Mouse (Mus musculus) kidney, embryonic 14.5 days (tissue): ENCODE results near the gene Pla2g2f. TPM values are rescaled to one million over a fixed set of nuclear protein-coding genes. Genes with fewer than 3 reads are reported as not detected.
A peak's percentile ranks its signal among the peaks of the same experiment; 100 is the strongest.

ENCODE experiments used
- ATAC-seq: fragments of 200-750 bp; cut with Nextera tagmentation; 2 replicates; pipeline ENCODE4 v1.8.0; 2017; ENCODE audit warnings: moderate number of reproducible peaks, mild to moderate bottlenecking, moderate TSS enrichment, moderate library complexity; ENCODE audit not compliant: low FRiP score, low TSS enrichment
- H3K27ac ChIP-seq: fragments of 300-500 bp; sonication (generic); 2 replicates; pipeline ENCODE4 v1.5.1; 2014; ENCODE audit warnings: low read depth, mild to moderate bottlenecking, low read length, moderate library complexity, mixed read lengths
- H3K27me3 ChIP-seq: fragments of 300-500 bp; sonication (generic); 2 replicates; pipeline ENCODE4 v1.6.1; 2014; ENCODE audit warnings: mild to moderate bottlenecking, low read length; ENCODE audit not compliant: control insufficient read depth, insufficient read depth
- H3K36me3 ChIP-seq: fragments of 300-500 bp; sonication (generic); 2 replicates; pipeline ENCODE4 v1.6.1; 2014; ENCODE audit warnings: low read length, mixed read lengths; ENCODE audit not compliant: control insufficient read depth, insufficient read depth
- H3K4me1 ChIP-seq: fragments of 300-500 bp; sonication (generic); 2 replicates; pipeline ENCODE4 v1.6.1; 2014; ENCODE audit warnings: low read length, mixed read lengths; ENCODE audit not compliant: control insufficient read depth, insufficient read depth
- H3K4me2 ChIP-seq: fragments of 300-500 bp; sonication (generic); replicated peaks from 2 replicates; pipeline ENCODE4 v1.6.1; 2014; ENCODE audit warnings: low read depth, mild to moderate bottlenecking, low read length
- H3K4me3 ChIP-seq: fragments of 300-500 bp; sonication (generic); 2 replicates; pipeline ENCODE4 v1.5.1; 2014; ENCODE audit warnings: mild to moderate bottlenecking, low read length
- H3K9ac ChIP-seq: fragments of 300-500 bp; sonication (generic); 2 replicates; pipeline ENCODE4 v1.6.1; 2014; ENCODE audit warnings: low read depth, mild to moderate bottlenecking, low read length, moderate library complexity
- H3K9me3 ChIP-seq: fragments of 300-500 bp; sonication (generic); 2 replicates; pipeline ENCODE4 v1.6.1; 2016; ENCODE audit warnings: low read length; ENCODE audit not compliant: control insufficient read depth
- WGBS: fragments of 180-500 bp; shearing (Covaris S2); extraction: QIAGEN DNeasy Blood & Tissue Kit; methylation state at CpG from one replicate; pipeline ENCODE4 v1.1.7; 2014; 5-methylcytosine and 5-hydroxymethylcytosine counted together
- polyA plus RNA-seq: library from polyadenylated mRNA; unstranded; fragments of >200 nt; fragmentation: Nextera tagmentation; extraction: Ambion mirVana; gene quantifications from 2 replicates; pipeline ENCODE4 v1.2.1, GENCODE M21; 2014

Gene Pla2g2f
- polyA plus RNA-seq, 1 experiment from 2014 or later, result not detected

GRCm38 (mm10) chr4:138714186-138714585 lies 43.2 kb downstream of the Pla2g2f start:
- ATAC-seq, result no peak
- Histone ChIP-seq H3K9me3 (no peaks in the 10 kb centered on the region), H3K4me2 (no peak overlapping the region), H3K27ac (no peak overlapping the region), H3K9ac (no peak overlapping the region), H3K4me3 (no peak overlapping the region), H3K4me1 (no peaks in the 10 kb centered on the region), H3K27me3 (no peaks in the 10 kb centered on the region), H3K36me3 (no peaks in the 10 kb centered on the region)
- 80% methylated on average over 1 of the region's 1 CpGs for WGBS

GRCm38 (mm10) chr4:138712621-138713020 lies 44.8 kb downstream of the Pla2g2f start:
- WGBS, result 60% methylated on average over 8 of the region's 8 CpGs
- no peaks in the 10 kb centered on the region for H3K9me3 ChIP-seq
- H3K4me2 ChIP-seq, result no peak overlapping the region
- H3K4me3 ChIP-seq, result no peak overlapping the region
- H3K4me1 ChIP-seq, result no peaks in the 10 kb centered on the region
- ATAC-seq, result no peak
- no peaks in the 10 kb centered on the region for H3K27me3 ChIP-seq
- H3K27ac ChIP-seq, result no peak overlapping the region
- no peaks in the 10 kb centered on the region for H3K36me3 ChIP-seq
- no peak overlapping the region for H3K9ac ChIP-seq

- Histone ChIP-seq H3K9me3 (no peaks in the 10 kb centered on the region), H3K9ac (no peak overlapping the region), H3K27me3 (no peaks in the 10 kb centered on the region), H3K4me2 (no peak overlapping the region), H3K4me1 (no peaks in the 10 kb centered on the region), H3K36me3 (no peaks in the 10 kb centered on the region), H3K27ac (no peak overlapping the region), H3K4me3 (no peak overlapping the region)
- WGBS, result 43% methylated on average over 11 of the region's 11 CpGs
- ATAC-seq, result no peak
Measured at GRCm38 (mm10) chr4:138712096-138712495, 45.3 kb downstream of the Pla2g2f start.

- ATAC-seq, result no peak
- H3K9me3 ChIP-seq, result no peaks in the 10 kb centered on the region
- H3K9ac ChIP-seq, result no peak overlapping the region
- no peaks in the 10 kb centered on the region for H3K4me1 ChIP-seq
- no peaks in the 10 kb centered on the region for H3K36me3 ChIP-seq
- no peak overlapping the region for H3K4me3 ChIP-seq
- WGBS, result 54% methylated on average over 17 of the region's 17 CpGs
- H3K4me2 ChIP-seq, result no peak overlapping the region
- no peaks in the 10 kb centered on the region for H3K27me3 ChIP-seq
- no peak overlapping the region for H3K27ac ChIP-seq
Measured at GRCm38 (mm10) chr4:138711051-138711820, 46.2 kb downstream of the Pla2g2f start.

GRCm38 (mm10) chr4:138710633-138711032 lies 46.8 kb downstream of the Pla2g2f start:
- WGBS, result 82% methylated on average over 11 of the region's 11 CpGs
- no peak overlapping the region for H3K9ac ChIP-seq
- H3K36me3 ChIP-seq, result no peaks in the 10 kb centered on the region
- no peaks in the 10 kb centered on the region for H3K27me3 ChIP-seq
- no peaks in the 10 kb centered on the region for H3K4me1 ChIP-seq
- no peak overlapping the region for H3K27ac ChIP-seq
- no peak overlapping the region for H3K4me2 ChIP-seq
- no peak for ATAC-seq
- H3K4me3 ChIP-seq, result no peak overlapping the region
- H3K9me3 ChIP-seq, result no peaks in the 10 kb centered on the region

- Histone ChIP-seq H3K4me3 (no peak overlapping the region), H3K9me3 (no peaks in the 10 kb centered on the region), H3K4me1 (no peaks in the 10 kb centered on the region), H3K27ac (no peak overlapping the region), H3K4me2 (no peak overlapping the region), H3K27me3 (no peaks in the 10 kb centered on the region), H3K9ac (no peak overlapping the region), H3K36me3 (no peaks in the 10 kb centered on the region)
- WGBS, result 71% methylated on average over 7 of the region's 7 CpGs
- ATAC-seq, result no peak
Measured at GRCm38 (mm10) chr4:138709944-138710343, 47.5 kb downstream of the Pla2g2f start.

- Histone ChIP-seq H3K27ac (no peak overlapping the region), H3K36me3 (no peaks in the 10 kb centered on the region), H3K4me3 (no peak overlapping the region), H3K9me3 (no peaks in the 10 kb centered on the region), H3K9ac (no peak overlapping the region), H3K27me3 (no peaks in the 10 kb centered on the region), H3K4me1 (no peaks in the 10 kb centered on the region), H3K4me2 (no peak overlapping the region)
- WGBS, result 84% methylated on average over 11 of the region's 11 CpGs
- ATAC-seq, result no peak
Measured at GRCm38 (mm10) chr4:138709246-138709645, 48.2 kb downstream of the Pla2g2f start.

- WGBS, result 7% methylated on average over 7 of the region's 7 CpGs
- Histone ChIP-seq H3K27me3 (no peaks in the 10 kb centered on the region), H3K4me3 (no peak overlapping the region), H3K9me3 (no peaks in the 10 kb centered on the region), H3K27ac (no peak overlapping the region), H3K36me3 (no peaks in the 10 kb centered on the region), H3K9ac (no peak overlapping the region), H3K4me2 (no peak overlapping the region), H3K4me1 (no peaks in the 10 kb centered on the region)
- ATAC-seq, result peak; percentile 69; the same call in 1 of the 2 replicates
Measured at GRCm38 (mm10) chr4:138708636-138709035, 48.8 kb downstream of the Pla2g2f start.

- Histone ChIP-seq H3K4me3 (no peak overlapping the region), H3K27me3 (no peaks in the 10 kb centered on the region), H3K27ac (no peak overlapping the region), H3K4me1 (no peaks in the 10 kb centered on the region), H3K4me2 (no peak overlapping the region), H3K36me3 (no peaks in the 10 kb centered on the region), H3K9me3 (no peaks in the 10 kb centered on the region), H3K9ac (no peak overlapping the region)
- 92% methylated on average over 8 of the region's 8 CpGs for WGBS
- ATAC-seq, result no peak
Measured at GRCm38 (mm10) chr4:138706620-138707019, 50.8 kb downstream of the Pla2g2f start.
